Mouse (Mus musculus) frontal cortex, postnatal 10 days (tissue): ENCODE data around the gene Ap1b1.
A peak's percentile ranks its signal among the peaks of the same experiment; 100 is the strongest.

Source experiments
- DNase-seq, 2 experiments: peaks; one replicate each; pipeline ENCODE4 v3.0.0; 2022; ENCODE audit warnings: low spot score in 2 of 2, mixed read lengths in 1 of 2

Ap1b1 gene

DNA sequence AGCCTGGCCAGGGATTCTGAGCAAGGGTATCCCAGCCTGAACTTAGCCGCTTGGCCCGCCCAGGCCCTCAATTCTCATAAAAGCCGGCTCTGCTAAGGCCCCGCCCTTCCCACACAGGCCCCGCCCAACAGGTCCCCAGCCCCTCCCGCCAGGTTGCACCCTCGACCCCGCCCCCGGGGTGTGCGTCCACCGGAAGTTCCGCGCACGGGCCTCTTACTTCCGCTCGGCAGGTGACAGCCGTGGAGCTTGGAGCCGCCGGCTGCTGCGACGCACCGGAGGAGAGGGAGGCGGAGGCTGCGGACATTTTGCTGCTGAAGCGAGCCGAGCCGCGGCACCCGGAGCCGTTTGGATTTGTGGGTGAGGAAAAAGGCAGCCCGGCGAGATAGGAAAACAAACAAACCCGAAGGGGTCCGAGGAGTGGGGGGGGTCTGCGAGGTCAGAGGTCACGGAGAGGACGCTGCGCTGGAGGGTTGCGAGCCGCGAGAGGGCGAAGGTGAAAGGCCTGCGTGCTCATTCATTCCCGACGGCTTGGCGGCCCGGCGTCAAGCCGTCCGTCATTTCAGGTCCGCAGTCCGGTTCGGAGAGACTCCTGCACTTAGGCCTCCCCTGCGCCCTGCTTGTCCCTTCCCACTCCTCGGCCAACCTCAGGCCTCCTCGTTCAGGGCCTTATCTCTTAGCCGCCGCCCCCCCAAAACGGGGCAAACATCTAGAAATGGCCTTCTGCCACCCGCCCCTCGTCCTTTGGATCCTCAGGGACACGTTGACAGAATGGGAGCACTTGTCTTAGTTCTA, at the start of gene Ap1b1:
Gene Ap1b1 (plus strand): TSS at position 130 of the 792 bp plus-strand sequence.
- DNase-seq: peak; percentile 67 to 83

DNA sequence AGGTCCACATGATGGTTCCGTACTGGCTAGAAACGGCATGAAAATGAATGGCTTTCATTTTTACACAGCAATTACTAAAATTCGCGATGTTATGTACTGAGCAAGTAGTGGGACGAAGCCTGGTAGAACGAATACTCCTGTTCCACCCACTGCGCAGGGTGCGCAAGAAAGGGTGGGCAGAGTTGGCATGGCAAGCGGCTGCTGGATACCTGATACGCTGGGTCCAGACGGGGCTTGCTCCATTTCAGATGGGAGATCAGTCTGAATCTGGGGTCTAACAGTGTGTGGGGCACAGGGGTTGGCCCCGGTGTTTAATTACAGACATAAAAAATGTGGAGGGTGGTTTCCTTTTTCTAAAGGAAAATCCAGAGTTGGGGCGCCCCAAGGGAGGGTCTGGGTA, 40.1 kb upstream of the Ap1b1 start:
- no peak for DNase-seq

DNA sequence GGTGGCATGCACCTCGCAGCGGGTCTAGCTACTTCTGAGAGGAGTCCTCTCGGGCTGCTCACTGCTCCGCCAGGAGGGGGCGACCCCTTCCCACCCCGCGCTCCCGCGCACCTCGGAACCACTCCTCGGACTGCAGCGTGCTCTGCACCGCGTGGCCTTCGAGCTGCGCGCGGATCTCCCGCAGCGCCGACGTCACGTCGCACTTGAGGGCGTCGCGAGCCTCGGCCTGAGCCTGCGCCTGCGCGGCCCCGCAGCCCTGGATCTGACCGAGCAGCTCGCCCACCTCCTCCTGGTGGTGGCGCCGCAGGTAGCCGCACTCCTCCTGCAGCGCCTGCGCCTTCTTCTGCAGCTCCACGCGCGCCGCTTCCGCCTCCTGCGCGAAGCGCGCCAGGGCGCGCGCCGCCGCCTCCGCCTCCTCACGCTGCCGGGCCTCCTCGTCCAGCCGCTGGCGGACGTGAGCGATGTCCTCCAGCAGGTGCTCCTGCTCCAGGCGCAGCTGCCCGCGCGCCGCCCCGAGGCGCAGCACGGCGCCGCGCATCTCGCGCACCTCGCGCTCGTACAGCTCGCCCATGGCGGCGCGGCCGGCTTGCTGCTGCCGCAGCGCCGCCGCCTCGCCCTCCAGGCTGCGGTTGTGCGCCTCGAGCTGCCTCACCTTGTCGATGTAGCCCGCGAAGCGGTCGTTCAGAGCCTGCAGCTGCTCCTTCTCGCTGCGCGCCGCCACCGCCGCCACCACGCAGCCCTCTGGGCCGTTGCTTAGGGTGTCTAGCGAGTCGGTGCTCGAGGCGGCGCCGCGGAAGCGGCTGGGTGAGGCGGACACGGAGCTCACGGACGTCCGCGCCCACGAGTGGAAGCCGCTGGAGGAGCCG, 39.4 kb upstream of the Ap1b1 start:
- peak; percentile 84 to 87 for DNase-seq

DNA sequence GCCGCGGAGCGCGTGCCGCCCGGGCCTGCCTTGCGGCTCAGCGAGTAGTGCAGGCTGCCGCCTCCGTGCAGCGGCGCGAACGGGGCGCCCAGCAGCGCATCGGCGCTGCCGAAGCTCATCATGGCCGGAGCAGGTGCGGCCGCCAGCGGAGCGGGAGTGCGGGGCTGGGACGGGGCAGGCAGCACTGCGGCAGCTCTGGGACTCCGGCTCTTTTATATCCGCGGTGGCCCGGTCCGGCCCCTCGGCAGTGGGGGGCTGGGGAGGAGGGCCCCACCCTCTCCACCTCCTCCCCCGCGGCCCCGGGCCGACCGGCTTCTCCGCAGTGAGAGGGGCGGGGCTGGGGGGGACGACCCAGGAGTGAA, 38.8 kb upstream of the Ap1b1 start, which contains the start of gene Nefh:
Gene Nefh (minus strand): TSS at position 252 of the 362 bp plus-strand sequence.
- no peak for DNase-seq

DNA sequence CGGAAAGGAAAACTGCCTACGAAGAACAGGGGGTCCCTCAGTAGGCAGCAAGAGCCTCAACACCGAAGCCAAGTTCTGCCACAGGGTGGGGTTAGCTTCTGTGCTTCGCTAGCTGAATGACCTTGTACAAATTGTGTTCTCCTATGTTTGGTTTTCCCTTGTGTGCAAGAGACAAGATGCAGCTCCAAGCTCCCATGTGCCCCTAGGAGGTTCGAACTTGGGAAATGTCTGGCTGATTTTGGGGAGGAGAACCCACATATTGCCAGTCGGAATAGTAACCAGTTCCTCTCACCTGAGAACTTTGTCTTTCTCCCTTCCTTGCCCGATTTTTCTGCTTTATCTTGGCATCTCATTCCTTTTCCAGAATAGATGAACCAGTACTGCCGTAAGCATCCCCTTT, 37.8 kb upstream of the Ap1b1 start:
- DNase-seq: no peak

DNA sequence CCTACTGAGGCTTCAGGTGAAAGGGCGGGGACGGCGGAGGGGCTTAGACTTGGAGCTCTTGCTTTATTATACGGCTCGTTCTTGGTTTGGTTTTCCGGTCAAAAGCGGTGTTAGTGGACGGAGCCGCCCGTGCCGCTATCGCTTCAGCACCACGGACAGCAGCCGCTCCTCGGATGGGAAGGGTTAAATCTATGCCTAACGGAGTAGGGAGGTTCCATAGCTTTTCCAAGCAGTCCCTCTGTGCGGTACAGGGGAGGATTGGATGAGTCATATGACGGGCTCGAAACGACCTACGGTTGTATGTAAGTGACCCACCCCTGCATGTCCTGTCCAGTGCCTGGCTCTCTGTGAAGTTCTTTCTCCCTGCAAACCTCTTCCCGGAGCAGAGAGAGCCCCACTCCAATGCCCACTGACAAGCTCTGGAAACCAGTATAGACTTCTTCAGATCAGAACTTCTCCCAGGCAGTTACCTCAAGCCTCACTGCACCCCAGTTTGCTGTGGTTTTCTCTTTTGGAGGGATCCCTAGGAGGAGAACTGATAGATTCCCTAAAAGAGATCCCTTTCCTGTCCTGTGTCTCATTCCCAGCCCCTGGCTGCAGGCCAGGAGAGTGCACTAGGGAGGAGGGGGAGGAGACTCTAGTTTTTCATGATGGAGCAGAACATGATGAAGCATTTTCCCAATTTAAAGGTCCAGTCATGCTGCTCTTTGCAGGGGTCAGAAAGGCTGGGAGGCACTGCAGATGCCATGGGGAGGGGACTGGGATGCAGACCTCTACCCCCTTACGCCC, 37.2 kb upstream of the Ap1b1 start:
- no peak for DNase-seq

DNA sequence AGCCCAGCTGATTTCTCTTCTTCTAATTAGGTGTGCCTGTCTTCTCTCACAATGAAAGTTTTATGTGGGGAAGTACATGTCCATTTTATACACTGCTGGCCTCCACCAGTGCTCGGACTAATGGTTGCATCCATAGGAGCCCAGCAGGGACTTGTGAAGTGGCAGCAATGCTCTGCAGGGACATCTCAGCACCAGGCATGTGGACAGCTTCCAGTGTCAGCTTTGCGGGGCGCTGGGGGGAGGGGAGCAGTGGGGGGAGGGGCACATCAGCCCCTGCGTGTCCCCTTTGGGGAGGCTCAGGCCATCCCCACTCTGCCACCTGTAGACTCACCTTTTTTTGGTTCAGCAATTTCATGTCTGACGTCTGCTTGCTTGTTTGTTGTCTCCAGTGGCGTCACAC, 33.2 kb upstream of the Ap1b1 start:
- DNase-seq: no peak

DNA sequence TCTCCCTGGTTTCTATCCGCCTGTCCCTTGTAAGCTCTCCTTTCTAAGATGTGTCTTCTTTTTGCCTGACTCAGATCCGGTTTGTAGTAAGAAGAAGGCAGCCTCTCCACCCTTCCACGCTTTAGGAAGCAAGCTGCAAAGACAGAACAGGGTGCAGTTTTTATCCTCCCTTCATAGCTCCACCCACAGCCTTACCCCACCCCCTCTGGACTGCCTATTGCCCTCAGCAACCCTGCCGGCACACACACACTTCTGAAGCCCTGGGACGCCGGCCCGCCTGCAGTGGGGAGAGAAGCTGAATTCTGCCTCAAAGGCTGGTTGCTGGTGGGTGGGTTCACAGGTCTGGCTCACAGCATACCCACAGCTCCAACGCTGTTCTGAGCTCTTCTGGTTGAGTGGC, 32.7 kb upstream of the Ap1b1 start:
- DNase-seq: no peak

DNA sequence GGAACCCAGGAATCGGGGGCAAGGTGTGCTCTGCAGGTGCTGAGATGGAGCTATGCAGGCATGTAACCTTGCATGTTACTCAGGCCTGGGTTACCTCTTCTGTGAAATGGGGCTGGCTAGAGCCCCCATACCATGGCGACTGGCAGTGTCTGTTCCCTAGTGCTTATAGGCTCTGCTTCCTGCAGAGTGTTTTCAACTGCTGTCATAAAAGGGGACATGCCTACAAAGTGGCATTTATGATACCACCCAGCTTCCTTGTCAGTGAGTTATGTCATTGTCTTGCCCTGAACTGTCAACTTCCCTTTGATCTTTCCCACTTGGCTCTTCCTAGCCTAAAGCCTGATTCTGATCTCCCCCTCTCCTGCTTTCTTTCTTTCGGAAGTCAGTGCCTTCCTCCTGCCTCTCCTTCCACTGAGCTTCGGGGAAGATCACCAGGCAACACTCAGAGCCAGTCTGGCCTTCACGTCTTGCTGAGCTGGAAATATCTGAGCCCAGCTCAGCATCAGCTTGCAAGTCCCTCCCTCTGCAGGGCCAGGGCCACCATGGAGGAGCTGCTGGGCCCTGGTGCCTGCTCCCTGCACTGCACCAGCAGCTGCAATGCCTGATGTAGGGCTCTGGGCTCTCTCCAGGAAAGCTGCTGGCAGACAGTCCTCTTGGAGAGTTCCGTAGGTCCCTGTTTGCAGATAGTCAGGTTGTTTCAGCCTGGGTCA, 23.4 kb upstream of the Ap1b1 start:
- DNase-seq: no peak

DNA sequence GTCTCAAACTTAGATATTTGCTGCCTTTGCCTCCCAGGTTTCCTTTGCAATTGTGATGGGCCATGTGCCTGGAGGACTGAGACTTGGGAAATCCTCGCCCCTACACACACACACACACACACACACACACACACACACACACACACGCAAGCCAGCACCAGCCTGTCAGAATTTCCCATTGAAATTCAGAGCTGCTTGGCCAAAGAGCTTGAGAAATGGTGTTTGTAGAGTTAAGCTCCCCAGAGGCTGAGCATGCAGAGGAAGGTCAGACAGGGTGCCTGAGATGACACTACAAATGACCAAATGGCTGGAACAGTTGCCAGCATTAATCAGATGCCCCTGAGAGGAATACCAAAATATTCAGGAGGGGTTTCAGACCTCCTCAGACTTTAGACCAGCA, 20.3 kb upstream of the Ap1b1 start:
- DNase-seq: no peak

DNA sequence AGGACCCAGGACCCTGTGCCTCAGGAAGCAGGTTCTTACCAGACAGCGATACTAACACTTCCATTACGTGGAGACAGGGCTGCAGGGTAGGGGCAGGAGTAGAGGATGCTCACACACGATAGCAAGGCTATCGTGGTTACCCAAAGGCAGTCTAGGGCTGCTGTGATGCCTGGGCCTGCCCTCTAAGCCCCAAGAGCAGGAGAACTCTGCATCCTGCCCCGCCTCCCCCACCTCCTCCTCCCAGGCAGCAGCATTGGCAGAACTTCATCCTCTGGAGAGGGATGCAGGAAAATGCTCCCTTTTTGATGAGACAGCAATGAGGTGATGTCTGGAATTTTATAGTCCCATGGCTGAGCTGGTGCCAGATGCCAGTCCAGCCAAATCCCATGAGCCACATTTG, 19.7 kb upstream of the Ap1b1 start:
- no peak for DNase-seq

DNA sequence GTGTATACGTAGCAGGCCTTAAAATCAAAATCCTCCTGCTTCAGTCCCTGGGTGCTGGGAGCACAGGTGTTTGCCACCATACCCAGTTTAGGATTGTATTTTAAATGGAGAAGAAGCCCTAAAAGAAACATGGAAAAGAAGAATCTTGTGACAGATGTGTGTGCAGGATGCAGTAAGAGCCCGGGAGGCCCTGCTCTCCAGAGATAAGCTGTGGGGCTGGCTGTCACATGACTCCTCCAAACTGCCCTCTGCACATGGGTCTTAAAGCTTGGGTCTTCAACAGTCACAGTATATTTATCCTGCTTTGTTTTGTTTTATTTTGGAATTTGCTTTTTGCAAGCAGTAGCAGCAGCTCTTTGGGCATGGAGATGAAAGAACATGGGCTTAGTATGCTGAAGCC, 19.1 kb upstream of the Ap1b1 start:
- DNase-seq: no peak

DNA sequence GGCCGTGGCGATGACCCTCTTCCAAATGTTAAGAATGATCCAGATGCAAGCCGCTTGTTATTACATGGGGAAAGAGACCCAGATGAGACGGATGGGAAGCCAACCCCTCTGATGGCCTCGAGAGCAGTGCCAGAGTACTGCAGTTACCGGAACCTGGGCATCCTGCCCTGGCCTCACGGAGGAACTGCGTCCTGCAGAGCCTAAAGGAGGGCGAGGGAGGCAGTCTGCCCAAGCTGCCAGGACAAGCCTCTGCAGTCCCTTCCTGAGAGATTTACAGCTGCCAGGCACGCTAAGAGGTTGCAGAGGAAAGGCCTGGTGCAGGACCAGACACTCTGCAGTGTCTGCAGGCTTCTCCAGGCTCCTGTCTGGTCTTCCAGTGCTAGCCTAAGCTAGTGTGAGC, 18.2 kb upstream of the Ap1b1 start:
- DNase-seq: no peak

DNA sequence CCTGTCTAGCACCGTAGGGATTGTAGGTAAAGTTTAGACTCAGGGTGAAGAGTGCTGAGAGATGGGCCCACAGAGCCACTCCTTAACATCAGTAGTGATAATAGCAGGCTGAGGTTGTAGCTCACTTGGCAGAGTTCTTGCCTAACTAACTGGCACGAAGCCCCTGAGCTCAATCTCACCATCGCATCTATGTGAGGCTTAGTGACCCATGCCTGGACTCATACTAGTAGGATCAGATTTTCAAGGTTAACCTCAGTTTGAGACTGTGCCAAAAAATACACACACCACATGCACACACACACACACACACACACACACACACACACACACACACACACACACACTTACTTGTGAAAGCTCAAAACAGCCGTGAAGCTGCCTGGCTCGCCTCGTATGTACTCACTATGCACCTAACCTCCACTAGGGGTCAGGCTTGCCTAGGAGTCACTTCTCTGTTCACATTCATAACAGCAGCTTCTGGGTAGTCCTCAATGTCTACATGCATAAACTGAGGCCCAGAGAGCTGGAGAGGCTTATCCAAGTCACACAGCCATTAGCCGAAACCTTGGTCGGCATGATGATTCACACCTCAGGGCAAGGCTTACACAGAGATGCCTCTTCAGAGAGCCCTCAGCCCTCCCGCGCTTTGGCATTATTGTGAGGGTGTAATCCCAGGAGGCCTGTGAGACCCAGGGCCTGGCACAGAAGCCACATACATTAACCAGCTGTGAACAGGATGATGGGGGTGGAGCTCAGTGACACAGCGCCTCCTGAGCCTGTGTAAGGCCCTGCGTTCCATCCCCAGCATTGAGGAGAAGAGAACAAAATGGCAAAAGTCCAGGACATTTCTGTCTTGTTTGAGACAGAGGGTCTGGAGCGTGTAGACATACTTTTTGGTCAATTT, 13.4 kb upstream of the Ap1b1 start:
- peak in 1 of 2 experiments; percentile 53 for DNase-seq

DNA sequence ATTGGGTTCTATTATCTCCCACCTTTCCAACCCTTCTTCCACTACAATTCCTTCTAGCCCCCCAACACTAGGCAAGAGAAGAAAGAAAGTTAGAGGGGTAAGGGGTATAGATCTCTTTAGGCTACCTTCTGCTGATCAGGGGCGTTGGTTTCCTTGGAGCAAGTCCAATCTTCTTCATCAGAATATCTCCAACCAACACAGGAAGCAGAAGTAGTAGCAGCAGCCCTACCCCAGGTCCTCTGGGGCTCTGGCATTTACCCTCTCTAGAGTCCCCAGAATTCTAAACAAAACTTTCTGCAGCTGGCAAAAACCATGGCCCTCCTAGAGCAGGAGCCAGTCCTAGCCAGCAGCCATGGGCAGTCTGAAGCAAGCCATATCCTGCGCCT, 12.8 kb upstream of the Ap1b1 start:
- no peak for DNase-seq

DNA sequence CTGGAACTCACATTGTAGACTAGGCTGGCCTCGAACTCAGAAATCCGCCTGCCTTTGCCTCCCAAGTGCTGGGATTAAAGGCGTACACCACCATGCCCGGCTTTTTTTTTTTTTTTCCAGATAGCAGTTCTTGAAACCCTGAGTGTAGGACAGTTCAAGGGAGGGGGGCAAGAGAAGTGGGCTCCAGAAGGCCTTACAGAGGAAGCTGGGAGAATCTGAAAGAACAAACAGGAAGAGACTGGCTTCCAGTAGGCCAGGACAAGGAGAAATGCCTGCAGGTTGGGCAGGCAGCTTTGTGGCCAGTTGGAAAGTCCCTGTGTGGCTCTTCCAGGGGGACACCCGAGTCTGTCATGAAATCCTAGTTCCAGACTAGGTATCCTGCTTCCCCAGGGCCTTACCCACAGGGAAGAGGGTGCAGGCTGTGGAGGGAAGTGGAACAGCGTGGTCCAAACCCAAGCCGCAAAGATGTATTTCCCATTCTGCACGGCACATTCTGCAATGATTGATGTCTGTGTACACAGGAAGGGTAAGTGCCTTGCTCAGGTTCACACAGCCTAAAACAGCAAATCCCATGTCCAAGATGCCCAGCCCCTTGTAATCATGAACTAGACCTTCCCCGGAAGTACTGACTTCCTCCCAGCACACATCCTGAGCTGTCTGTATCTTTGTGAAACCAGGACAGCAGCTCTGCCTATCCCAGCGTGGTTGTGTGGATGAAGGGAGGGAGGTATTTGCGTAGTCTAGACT, 12.1 kb upstream of the Ap1b1 start:
- no peak for DNase-seq

DNA sequence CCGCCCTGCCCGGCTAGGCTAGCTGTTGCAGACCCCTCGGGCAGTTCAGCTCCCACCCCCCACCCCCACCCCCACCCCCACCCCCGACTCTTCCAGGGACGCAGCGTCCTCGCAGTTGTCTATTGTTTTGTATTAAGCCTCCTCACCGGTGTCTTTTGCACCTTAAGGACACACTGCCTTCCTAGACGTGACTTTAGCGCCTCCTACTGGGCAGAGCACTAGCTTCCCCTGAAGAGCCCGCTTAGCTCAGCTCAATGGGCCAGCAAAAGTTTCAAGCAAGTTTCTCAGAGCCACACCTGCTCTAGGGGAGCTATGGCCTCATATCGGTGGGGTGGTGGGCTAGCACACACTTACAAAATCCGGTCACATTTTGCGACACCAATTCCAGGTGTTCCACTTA, 11.0 kb upstream of the Ap1b1 start:
- DNase-seq: peak in 1 of 2 experiments; percentile 42

DNA sequence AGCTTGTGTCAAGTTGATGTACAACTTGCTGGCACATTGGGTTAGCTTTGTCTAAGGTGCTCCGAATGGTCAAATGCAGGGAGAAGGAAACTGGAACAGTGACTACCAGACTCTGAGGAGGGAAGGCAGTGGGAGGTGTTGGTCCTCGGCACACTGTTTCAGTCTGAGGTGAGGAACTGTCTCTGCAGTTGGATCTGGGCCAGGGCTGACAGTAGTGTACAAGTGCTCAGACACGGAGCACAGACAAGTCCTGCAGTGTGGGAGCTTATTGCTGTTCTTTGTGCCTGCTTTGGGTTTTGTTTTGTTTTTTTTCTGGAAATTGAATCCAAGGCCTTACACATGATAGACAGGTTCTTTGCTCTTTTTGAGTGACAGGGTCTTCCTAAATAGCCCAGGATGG, 3.6 kb upstream of the Ap1b1 start:
- DNase-seq: no peak

DNA sequence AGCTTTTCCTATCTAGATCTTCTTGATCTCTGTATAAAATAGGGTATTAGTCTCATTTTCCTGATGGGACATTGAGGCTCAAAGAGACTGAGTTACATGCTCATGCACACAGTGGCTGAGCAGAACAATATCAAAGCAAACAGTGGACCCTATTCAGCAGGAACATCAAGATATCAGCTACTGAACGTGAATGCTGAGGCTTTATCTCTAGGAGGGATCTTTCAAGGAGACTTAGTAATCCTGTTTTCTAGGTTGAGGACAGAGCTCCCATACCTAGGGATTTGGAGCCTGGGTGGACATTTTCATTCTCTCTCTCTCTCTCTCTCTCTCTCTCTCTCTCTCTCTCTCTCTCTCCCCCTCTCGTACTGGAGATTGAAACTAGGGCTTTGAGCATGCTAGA, 3.1 kb upstream of the Ap1b1 start:
- DNase-seq: no peak

DNA sequence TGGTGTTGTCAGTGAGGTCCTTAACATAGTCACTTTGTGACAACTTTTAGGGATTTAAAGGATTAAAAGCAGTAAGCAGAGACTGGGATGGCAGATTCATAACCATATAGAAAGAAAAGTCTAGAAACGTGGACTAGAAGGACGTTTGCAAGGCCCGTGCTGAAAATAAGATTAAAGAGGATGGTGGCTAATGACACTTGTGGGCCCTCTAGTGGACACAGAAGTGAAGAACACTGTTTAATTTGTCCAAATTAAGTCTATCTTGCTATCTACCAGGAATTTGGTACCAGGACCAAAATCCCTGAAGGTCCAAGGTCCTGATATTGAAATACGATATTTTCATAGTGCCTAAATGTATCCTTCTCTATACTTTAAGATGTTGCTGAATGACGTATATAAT, 2.4 kb upstream of the Ap1b1 start:
- no peak for DNase-seq
